Mouse (Mus musculus) adrenal gland, postnatal 36 days (tissue): ENCODE results near the gene Cntnap5c. TPM values are rescaled to one million over a fixed set of nuclear protein-coding genes. Genes with fewer than 3 reads are reported as not detected.

ENCODE experiments used
- DNase-seq, 2 experiments: peaks; one replicate each; pipeline ENCODE4 v3.0.0; 2021; ENCODE audit warnings: mixed read lengths in 1 of 2
- total RNA-seq, 2 experiments: library from RNA; stranded (reverse); gene quantifications; 2 replicates each; pipeline ENCODE4 v1.2.3; 2021

The Cntnap5c gene
- total RNA-seq, 2 experiments from 2014 or later = not detected

DNA sequence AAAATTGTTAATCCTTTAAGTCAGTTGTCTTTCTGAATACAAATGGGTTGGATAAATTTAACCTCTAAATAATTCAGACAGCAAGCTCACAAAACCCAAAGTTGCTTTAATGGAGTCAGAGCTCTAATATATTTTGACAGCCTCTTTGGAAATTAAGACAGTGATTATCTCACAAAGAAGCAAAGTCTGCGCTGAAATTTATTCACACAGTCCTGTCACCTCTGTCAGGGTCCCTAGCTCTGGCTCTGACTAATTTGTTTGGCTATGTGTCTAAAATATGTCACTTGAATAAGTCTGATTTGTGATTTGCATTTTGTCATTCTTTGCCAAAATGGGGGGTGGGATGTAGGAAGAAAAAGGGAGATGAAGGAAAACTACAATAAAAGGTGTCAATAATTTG is 234.0 kb downstream of the Cntnap5c start:
- no peak for DNase-seq

DNA sequence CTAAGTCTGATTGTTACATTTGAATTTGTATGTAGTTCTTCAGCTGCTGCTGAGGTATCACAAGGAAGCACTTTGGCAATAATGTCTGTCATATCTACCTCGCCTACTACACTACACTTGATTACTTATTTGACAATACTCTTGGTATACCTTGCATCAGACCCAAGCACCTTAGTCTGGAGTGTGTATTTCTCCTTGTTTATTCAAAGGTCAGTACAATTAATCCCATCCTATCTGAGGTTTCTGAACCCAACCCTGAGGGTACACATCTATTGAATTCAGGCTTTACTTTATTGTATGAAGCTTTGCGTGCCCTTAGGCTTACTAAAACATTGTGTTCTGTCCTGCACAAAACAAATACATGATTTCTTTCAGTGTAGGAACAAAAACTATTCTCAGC is 235.1 kb downstream of the Cntnap5c start:
- no peak for DNase-seq

DNA sequence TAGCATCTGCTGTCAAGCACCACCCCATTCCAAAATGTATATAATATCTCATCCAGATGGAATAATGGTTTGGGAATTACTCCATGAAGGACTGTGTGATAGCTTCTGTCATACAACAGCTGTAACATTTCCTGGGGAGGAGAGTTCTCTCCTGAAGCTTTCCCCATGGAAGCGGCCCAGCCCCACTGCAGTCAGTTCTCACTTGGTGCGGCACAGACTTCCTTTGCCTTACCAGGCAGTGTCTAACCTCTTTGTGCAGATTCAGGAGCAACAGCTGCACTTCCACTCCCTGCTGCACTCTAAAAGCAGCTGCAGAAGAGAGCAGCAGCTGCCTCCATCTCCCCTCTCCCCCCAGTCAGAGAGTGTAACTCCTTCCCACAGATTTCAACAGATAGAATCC is 271.8 kb downstream of the Cntnap5c start:
- DNase-seq = no peak

DNA sequence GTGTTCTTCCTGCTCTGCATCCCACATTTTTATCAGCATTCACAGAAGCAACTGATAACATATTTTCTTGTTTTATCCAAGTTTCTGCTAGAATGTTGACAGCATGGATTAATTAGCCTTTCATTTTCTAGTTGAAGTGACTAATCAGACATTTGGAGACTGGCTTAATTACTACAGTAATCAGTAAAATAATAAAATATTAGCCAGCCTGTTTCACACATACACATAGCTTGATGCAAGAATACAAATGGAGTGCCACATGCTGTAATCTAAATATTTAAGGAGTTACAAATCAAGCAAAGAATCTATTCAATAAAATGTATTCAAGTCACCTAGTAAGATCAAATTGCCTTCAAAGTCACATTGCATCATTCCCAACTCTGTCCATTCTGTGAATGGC is 275.8 kb downstream of the Cntnap5c start:
- DNase-seq = no peak

DNA sequence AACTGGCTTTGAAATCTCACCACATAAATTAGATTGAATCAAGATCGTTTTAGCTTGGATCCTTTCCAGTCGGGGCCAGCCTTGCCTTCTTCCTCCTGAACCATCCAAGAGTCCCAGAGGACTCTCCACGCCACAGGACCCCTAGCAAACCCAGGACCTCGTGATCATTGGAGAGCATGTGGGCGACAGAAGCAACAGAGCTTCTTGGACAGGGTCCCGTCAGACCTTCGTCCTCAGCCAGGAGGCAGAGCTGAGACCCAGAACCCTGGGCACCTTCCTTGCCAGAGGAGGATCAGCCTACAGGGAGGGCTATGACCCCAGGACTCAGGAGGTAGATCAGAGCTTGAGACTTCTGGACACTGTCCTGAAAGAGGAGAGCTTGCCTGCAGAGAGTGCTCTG is 300.5 kb downstream of the Cntnap5c start:
- no peak for DNase-seq

DNA sequence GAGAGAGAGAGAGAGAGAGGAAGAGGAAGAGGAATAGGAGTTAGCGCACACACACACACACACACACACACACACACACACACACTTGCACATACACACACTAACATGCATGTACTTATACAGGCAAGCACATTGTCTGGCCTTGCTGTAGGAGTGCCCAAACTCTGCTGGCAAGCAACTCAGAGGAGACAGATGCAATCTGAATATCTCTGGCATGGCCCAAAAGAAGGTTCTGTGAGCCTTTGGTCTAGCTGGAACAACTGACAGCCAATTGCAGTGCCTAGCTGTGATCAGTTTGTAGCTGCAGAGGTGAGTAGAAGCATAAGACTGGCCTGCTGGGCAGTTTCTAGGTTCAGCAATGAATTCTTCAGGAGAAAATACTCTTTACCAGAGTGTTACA is 313.3 kb downstream of the Cntnap5c start:
- peak in 1 of 2 experiments; percentile 0 for DNase-seq

DNA sequence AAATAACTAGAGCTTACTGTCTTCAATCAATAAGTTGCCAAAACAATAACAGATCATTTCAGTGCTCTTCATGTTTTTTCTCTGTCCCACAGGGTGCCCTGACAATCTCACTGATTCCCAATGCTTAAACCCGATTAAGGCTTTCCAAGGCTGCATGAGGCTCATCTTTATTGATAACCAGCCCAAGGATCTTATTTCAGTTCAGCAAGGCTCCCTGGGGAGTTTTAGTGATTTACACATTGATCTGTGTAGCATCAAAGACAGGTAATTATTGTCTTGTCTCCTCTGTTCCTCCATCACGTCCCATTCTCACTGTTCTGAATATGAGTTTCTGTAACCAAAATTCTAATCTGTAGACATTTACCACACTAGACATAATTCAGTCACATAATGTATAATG is 335.1 kb downstream of the Cntnap5c start:
- no peak for DNase-seq

DNA sequence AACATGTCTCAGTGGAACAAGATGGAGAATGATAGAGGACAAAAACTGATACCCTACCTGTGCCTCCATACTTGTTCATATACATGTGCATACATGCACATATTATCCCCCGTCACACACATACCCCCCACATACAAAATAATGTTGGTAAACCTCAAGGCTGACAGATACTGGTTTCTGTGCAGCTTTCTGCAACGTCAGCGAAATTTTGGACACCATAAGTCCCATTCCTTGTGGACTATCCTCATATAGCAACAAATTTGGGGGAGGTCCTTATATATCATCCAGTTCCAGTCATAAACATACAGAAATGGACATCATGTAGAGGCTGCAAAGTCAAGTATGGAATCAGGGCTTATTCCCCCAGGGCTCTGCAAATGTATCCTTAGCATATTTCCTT is 338.5 kb downstream of the Cntnap5c start:
- no peak for DNase-seq

DNA sequence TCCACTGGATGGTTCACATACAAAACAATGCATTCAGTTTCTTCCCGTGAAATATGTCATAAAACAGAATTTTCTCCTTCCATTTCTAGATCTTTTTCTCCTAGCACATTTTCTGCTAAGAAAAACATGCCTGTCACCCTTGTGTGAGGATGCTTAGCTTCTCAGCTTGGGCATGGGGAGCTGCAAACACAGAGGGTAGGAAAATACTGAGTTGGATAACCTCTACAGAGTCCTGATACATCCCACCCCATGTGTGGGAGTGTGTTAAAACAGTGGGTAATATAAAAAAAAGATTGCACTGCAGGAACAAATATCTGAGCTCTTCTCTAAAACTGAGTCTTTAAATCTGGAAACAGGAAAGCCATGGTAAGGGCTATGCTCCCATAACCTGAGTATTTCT is 339.0 kb downstream of the Cntnap5c start:
- no peak for DNase-seq

DNA sequence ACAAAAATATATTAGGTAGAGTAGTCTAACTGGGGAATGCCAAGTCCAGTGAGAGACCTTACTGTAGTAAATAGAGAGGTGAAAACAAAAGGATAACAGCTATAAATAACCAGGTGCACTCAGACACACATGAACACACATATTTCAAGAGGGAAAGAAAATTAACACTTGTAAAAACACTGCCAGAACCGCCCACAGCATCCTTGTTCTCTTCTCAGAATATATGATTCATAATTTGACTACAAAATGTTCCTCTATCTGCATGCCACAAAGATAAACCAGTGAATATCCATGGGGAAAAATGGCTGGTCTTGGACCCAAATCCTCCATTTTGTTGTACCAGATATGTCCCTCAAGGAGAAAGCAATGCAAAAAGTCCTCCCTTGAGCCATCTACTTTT is 417.8 kb downstream of the Cntnap5c start:
- DNase-seq = no peak

DNA sequence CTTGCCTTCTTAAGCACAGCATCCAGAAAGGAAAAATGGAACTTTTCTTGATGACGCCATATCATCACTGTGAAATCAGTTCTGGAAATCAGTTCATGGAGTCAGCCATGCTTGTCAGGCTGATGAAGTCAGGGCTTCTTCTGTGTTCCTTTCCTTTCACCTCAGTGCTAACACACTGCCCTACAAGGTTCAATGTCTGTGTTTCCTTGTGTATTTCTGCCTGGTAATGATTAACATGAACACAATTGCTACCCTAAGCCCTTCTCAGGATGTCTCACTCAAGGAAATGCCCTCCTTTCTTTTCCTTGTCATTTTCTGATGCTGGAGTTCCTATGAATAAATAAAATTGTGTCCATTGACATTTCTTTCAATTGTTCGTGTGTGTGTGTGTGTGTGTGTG is 431.8 kb downstream of the Cntnap5c start:
- DNase-seq = no peak

DNA sequence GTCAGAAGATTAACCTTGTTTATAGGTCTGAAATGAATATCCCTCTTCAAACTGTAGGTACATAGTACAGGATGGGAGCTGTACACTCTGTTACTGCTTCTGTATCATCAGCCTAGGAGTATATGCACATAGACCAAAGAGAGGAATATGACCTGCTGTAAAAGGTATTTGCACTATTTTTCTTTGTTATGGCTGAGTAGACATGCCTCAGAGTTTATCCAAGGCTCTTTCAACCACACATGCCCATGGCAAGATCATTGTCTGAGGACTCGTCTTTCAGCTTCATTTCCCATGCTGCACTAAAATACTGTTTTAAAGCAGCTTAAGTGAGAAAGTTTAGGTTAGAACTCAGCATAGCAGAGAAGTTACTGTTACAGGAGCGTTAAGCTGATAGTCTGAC is 498.7 kb downstream of the Cntnap5c start:
- DNase-seq = no peak

DNA sequence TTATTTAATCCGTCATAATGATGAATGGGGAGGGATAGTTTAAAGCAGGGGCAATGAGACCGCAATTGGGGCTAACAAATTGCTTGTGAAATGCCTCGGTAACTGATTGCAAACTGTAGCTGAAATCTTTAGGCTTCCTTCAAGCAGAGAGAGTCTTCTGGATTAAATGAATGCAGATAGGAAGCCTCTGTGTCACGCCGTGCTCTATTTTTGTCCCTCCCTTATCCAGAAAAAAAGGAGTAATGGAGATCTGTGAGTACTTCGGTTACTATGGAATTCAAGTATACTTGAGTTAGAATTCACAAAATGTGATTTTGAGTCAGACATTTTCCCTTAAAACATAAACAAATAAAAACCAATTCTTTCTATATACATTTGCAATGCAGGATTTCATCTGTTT is 581.9 kb downstream of the Cntnap5c start:
- no peak for DNase-seq

DNA sequence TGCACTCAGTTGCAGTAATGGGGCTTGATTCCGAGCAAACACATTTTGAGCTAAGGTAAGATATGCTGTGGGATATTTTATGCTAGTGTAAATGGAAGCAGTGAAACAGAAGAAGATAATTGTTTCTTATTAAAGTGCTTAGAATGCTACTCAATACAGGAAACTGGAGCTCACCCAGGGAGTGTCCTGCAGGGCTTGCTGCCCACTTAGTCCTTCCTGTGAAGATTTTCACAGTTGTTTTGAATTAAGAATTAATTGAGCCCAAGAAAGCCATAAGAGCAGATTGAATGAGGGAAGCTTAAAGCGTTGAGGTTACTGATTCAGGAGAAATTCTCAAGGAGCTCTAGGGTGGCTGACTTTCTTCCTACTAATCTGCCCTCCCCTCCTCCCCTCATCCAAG is 586.9 kb downstream of the Cntnap5c start:
- DNase-seq = no peak

DNA sequence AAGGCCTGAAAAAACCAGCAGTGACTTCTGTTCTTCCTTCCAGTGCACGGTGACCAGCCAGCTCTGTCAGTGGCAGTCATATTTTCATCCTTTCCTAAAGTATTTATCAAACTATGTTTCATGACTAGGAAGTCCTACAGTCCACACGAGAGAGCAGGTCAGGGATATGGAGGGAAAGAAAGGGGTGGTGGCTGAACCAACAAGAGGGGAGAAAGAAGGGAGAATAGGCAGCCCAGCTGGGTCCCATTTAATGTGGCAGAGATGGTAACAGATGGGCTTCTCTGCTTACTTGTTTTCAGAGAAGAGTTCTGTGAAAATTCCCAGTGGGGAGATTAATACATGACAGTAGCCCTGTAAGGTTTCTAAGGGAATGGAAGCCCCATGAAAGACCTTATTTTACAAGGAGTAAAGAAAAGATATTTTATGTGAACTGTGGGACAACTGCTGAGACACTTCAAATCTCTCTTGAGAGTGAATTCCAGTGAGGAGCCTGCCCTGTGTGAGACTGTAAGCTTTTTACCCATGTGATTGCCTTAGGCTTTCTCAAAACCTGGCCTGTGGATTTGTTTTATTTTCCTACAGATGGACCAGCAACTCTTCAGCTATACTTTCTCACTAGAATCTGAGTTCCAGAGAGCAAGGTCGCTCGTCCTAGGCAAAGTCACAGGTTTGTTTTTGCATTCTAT is 594.4 kb downstream of the Cntnap5c start:
- DNase-seq = no peak

DNA sequence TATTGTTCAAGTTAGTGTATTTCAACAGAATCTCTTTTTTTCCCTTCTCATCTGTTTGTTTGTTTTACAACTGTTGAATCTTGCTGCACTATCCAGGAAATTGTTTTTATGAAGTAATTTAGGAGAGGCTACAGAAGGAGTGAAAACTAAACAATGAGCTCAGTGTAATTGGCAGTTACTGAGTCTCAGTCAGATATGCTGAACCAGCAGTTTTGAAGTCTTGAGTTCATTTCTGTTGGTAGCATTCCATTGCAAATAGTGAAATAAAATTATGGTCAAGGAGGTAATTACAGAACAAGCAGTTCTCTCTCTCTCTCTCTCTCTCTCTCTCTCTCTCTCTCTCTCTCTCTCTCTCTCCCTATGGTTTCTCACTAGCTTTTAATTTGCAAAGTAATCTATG is 600.7 kb downstream of the Cntnap5c start:
- DNase-seq = no peak

DNA sequence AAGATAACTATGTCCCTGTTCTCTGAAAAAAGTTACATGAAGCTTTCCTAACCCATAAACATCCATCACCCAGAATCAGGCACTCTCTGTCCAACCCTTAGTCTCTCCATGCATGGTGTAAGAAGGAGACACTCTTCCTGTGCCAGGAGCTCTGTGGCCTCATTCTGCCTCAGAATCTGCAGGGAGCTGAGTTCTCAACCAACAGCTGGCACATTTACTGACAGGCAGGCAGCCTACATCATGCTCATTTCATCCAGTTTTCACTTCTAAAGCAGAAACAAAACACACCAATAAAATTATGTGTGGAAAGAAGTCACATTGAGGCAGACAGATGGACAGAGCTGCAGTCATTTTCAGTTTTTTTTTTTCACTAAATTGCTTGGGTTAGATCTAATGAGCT is 638.4 kb downstream of the Cntnap5c start:
- no peak for DNase-seq

DNA sequence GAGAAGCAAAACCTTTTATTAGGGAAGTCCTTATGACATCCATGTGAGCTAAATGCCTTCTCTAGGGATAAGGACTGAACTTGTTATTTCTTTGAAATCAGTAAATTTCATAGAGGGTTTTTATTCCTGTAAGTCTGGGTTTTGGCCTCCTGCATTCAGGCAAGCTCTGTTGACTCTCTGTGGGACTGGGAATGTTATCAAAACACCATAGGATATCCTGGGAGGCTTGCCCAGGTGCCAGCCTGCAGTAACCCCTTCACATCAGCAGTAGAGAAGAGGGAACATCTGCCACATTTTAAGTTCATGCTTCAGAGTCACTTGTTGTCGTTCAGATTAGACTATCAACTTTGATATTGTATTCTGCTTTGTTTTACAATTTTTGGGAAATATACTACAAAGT is 639.4 kb downstream of the Cntnap5c start:
- DNase-seq = no peak

DNA sequence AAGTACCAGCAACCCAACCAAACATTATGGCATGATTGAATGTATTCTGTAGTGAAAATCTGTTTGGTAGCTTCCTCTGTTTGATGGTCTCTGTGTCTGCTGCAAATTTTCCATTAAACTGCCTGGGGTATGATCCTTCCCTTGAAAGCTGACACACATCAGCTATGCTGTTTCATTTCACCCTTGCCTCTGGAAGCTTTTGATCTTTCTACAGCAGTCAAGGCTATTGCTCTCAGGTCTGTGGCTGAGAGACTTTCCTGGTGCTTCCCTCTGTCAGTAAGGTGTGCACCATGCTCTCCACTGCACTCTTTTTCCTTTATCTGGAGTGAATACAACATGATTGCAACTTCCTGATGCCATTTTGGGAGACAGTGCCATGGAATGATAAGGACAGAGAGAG is 668.1 kb downstream of the Cntnap5c start:
- no peak for DNase-seq

Other genes starting within 250 kb of the Cntnap5c start
- gene Vmn2r120, start 224.1 kb upstream of the Cntnap5c start, total RNA-seq = not detected
- not detected for gene Gm21834, start 27.4 kb upstream of the Cntnap5c start, total RNA-seq